Mouse (Mus musculus): ENCODE results near the gene Apol11b.

DNA sequence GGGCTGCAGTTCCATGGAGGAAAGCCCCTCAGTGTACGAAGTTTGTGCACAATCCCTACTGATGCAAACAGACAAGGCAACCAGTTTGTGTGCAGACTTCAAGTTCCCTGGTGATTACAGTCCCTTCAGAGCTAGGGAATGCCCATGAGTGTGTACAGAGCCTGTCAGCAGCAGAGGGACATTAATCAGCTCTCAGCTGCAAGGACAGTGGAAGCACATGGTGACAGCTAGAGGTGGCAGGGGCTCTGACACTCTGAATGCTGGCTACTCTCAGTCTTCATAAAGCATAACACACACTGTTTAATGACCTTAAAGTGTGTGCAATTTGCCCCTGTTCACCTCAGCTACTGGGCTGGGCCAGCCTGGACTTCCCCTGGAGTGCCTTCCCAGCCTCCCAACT lies 49.5 kb downstream of the Apol11b start:
- TF ChIP-seq CTCF (IDR thresholded peaks at IDR 0.05; ENCODE audit: borderline replicate concordance, insufficient read depth, low read length): no peak
- no peak for TF ChIP-seq POLR2A (IDR thresholded peaks at IDR 0.05; ENCODE audit: low read depth, low read length)

All from embryonic fibroblast, embryonic 13.5 days (primary cell).